Mouse (Mus musculus) embryonic facial prominence, embryonic 15.5 days (tissue): ENCODE results near the gene L3mbtl3. TPM values are rescaled to one million over a fixed set of nuclear protein-coding genes. Genes with fewer than 3 reads are reported as not detected.

Experiments
- ATAC-seq: fragments of 200-750 bp; cut with Nextera tagmentation; 2 replicates; pipeline ENCODE4 v1.8.0; 2017; ENCODE audit warnings: low read depth, moderate TSS enrichment; ENCODE audit not compliant: insufficient number of reproducible peaks, low FRiP score, low TSS enrichment
- H3K27ac ChIP-seq: fragments of 300-500 bp; sonication (generic); replicated peaks from 2 replicates; pipeline ENCODE4 v1.5.1; 2015; ENCODE audit warnings: mild to moderate bottlenecking, inconsistent platforms
- H3K27me3 ChIP-seq: fragments of 300-500 bp; sonication (generic); 2 replicates; pipeline ENCODE4 v1.6.1; 2015; ENCODE audit warnings: inconsistent platforms
- H3K36me3 ChIP-seq: fragments of 300-500 bp; sonication (generic); 2 replicates; pipeline ENCODE4 v1.6.1; 2015; ENCODE audit warnings: mild to moderate bottlenecking, inconsistent platforms
- H3K4me1 ChIP-seq: fragments of 300-500 bp; sonication (generic); 2 replicates; pipeline ENCODE4 v1.6.1; 2015; ENCODE audit warnings: inconsistent platforms
- H3K4me2 ChIP-seq: fragments of 300-500 bp; sonication (generic); replicated peaks from 2 replicates; pipeline ENCODE4 v1.6.1; 2015; ENCODE audit warnings: mild to moderate bottlenecking, inconsistent platforms
- H3K4me3 ChIP-seq: fragments of 300-500 bp; sonication (generic); replicated peaks from 2 replicates; pipeline ENCODE4 v1.5.1; 2015; ENCODE audit warnings: mild to moderate bottlenecking, inconsistent platforms
- H3K9ac ChIP-seq: fragments of 300-500 bp; sonication (generic); 2 replicates; pipeline ENCODE4 v1.6.1; 2015; ENCODE audit warnings: inconsistent platforms
- H3K9me3 ChIP-seq: fragments of 300-500 bp; sonication (generic); replicated peaks from 2 replicates; pipeline ENCODE4 v1.6.1; 2016; ENCODE audit warnings: inconsistent platforms
- WGBS: fragments of 180-500 bp; shearing (Covaris S2); methylation state at CpG from one replicate; pipeline ENCODE4 v1.1.7; 2015; 5-methylcytosine and 5-hydroxymethylcytosine counted together
- polyA plus RNA-seq: library from polyadenylated mRNA; unstranded; fragments of >200 nt; fragmentation: Nextera tagmentation; extraction: Ambion mirVana; gene quantifications from 2 replicates; pipeline ENCODE4 v1.2.1, GENCODE M21; 2015

Gene L3mbtl3
- polyA plus RNA-seq, 1 experiment from 2014 or later: 17.2 TPM

DNA sequence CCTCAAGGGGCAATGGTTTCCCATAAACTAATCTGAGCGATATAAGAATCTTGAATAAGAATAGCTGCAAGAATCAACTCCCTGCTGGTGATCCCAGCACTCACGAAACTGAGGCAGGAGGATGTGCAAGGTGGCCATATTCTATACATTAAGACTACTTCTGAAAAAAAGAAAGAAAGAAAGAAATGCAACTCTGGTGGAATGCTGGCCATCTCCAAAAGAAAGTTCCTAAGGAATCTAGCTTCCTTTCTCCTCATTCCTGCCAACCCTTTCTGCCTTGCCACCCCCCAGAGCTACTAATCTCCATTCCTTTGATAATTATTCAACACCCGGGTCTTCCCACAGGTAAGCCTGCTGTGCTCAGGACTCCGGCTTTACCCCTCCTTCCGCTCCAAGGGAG is 41.8 kb downstream of the L3mbtl3 start:
- Histone ChIP-seq H3K27ac (no peak overlapping the region), H3K36me3 (peaks cover 33% of the 10 kb centered on the region), H3K4me3 (no peak overlapping the region), H3K9ac (no peak overlapping the region), H3K4me1 (no peaks in the 10 kb centered on the region), H3K9me3 (no peaks in the 10 kb centered on the region), H3K27me3 (no peaks in the 10 kb centered on the region), H3K4me2 (no peak overlapping the region)
- 64% methylated on average over 5 of the region's 5 CpGs for whole genome bisulfite sequencing
- no peak for ATAC-seq

DNA sequence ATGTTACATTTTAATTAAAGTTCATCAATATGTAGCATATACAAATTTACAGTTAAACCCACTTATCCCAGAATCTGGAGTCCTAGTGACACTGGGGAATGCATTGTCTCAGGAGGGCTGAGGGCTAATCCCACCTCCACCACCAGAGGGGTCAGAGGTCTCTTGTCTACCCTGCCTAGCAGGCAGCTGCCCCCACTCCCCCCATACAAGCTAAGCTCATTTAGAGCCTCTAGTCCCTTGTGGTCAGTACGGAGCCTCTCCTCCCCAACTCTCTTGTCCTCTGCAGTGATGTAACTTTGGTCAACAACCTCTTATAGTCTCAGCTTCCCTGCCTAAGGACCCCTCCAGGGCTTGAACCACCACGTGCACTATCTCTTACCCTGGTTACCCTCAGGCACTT is 43.0 kb downstream of the L3mbtl3 start:
- Histone ChIP-seq H3K9ac (no peak overlapping the region), H3K4me2 (no peak overlapping the region), H3K27ac (no peak overlapping the region), H3K9me3 (no peaks in the 10 kb centered on the region), H3K27me3 (no peaks in the 10 kb centered on the region), H3K4me3 (no peak overlapping the region), H3K4me1 (no peaks in the 10 kb centered on the region), H3K36me3 (peaks cover 24% of the 10 kb centered on the region)
- no peak for ATAC-seq
- WGBS: 32% methylated on average over 2 of the region's 2 CpGs

DNA sequence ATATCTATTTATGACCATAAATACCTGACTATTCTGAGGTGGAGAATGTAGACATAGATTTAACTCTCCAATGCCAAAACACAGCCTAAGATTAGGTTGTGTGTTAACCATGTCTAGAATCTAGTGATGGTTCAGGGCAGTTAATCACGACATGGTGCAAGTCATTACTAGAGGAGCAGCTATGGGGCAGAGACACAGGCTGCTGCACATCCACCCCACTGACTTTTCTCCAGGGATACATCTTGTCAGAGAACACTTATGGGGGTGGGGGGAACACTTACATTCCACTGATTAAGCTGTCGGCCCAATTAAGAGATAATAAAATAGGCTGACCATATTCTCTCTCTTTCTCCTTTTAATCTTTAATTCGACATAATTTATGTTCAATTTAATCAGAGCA is 46.9 kb downstream of the L3mbtl3 start:
- Histone ChIP-seq H3K9me3 (no peaks in the 10 kb centered on the region), H3K9ac (no peak overlapping the region), H3K4me2 (no peak overlapping the region), H3K36me3 (peaks cover 13% of the 10 kb centered on the region), H3K27me3 (no peaks in the 10 kb centered on the region), H3K4me1 (no peaks in the 10 kb centered on the region), H3K4me3 (no peak overlapping the region), H3K27ac (no peak overlapping the region)
- 70% methylated on average over 3 of the region's 3 CpGs for WGBS
- no peak for ATAC-seq

DNA sequence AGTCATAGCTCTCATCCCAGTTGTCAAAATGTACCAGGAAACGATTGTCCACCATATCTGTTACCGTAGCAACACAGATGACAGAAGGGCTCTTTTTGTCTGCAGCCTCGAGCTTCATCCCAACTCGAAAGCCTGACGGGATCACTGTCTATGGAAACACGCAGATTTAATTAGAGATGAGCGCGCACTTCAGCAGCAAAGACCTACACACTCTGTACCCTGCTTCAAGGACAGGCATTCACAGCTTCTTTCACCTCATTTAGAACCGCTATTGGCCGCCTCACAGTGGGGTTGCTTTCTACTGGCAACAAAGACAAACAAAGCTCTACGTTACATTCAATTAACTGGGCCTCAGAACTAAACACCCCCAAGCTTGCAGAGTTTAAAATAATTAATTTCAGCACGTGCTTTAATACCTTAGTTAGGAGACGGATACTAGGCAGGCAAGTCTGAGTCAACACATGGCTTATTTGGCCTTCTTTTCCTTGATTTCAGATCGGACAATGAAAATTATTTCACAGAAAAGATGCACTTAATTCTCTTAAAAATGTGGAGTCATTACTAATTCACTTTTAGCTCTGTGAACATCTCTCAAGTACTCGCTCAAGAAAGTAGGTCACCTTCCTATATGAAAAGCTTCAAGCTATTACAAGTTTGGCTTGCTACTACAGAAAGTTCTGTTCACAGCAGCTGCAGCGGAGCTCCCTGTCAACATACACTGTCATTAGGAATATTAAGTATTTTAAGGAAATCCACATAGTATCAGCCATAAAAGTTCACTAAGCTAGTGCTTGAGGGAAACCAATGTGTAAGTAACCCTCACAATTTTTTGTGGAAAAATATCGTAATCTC is 47.9 kb downstream of the L3mbtl3 start:
- Histone ChIP-seq H3K4me2 (no peak overlapping the region), H3K9ac (no peak overlapping the region), H3K4me3 (no peak overlapping the region), H3K36me3 (peaks cover 19% of the 10 kb centered on the region), H3K27ac (no peak overlapping the region), H3K9me3 (no peaks in the 10 kb centered on the region), H3K27me3 (no peaks in the 10 kb centered on the region), H3K4me1 (no peaks in the 10 kb centered on the region)
- ATAC-seq: no peak
- 61% methylated on average over 17 of the region's 17 CpGs for WGBS

DNA sequence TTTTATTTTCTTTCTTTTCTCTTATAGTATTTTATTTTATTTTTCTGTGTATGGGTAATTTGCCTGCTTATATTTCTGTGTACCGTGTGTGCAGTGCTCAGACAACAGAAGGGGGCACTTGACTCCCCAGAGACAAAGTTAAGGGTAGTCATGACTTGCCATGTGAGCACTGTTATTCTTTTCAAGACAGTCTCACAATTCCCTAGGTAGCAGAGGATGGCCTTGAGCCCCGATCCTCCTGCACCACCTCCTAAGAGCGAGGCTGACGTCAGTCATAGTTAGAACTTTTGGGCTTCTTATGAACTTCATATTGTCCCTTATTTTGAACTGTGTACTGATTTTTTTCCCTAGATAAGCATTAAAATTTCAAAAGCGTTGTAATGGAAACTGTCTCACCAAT is 48.5 kb downstream of the L3mbtl3 start:
- Histone ChIP-seq H3K27me3 (no peaks in the 10 kb centered on the region), H3K9ac (no peak overlapping the region), H3K4me1 (no peaks in the 10 kb centered on the region), H3K9me3 (no peaks in the 10 kb centered on the region), H3K4me2 (no peak overlapping the region), H3K4me3 (no peak overlapping the region), H3K36me3 (peaks cover 24% of the 10 kb centered on the region), H3K27ac (no peak overlapping the region)
- 89% methylated on average over 5 of the region's 5 CpGs for WGBS
- ATAC-seq: no peak

DNA sequence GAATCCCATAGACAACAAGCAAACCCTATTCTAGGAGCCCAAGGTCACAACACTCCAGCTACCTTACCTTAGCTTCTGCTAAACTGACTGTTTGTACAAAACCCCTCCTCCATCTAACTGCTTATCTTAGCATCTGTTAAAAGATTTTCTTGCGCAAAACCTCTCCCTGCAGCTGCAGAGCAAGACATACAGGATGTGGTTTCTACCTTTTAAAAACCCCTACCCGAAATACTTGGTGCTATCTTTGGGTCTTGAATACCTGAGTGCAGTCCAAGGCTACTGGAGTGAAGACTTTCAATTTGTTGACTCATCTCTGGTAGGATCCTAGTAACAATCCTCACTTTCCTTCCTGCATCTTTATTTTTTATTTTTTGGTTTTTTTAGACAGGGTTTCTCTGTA is 50.5 kb downstream of the L3mbtl3 start:
- no peak for ATAC-seq
- Histone ChIP-seq H3K36me3 (peaks cover 27% of the 10 kb centered on the region), H3K27me3 (no peaks in the 10 kb centered on the region)

DNA sequence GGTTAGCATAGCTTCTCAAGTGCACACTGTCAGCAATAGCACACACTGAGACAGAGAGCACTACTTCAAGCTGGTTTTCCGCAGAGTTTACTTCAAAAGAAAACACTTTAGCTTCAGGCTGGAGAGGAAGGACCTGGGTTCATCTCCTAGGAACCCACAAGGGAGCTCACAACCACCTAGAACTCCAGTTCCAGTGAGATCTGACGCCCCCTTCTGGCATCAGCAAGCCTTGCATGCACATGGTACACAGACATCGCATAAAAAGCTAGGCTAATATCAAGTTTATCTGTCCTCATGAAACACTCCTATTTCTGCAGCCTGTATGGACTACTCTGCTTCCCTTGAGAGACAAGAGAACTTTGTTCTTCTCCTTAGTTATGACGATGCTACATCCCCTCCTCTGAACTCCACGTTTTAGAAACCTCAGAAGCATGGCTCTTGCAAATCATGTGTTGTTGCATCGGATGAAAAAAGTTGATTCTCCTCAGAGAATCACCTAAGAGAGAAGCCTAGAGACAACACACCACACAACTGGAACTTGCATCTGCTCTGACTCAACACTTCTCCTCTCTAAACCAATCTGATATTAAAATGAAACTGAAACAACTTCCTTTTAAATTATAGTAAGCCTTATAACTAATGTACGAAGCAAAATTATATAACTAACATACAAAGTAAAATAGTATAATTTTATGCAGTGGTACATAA is 53.3 kb downstream of the L3mbtl3 start:
- Histone ChIP-seq H3K9ac (no peak overlapping the region), H3K9me3 (no peaks in the 10 kb centered on the region), H3K4me2 (no peak overlapping the region), H3K27me3 (no peaks in the 10 kb centered on the region), H3K27ac (no peak overlapping the region), H3K4me3 (no peak overlapping the region), H3K4me1 (no peaks in the 10 kb centered on the region), H3K36me3 (peaks cover 33% of the 10 kb centered on the region)
- 77% methylated on average over 7 of the region's 7 CpGs for WGBS
- ATAC-seq: no peak

More for the DNA sequence above, 50.5 kb downstream of the L3mbtl3 start:
- Histone ChIP-seq H3K4me3 (no peak overlapping the region), H3K4me1 (no peaks in the 10 kb centered on the region), H3K4me2 (no peak overlapping the region), H3K9ac (no peak overlapping the region), H3K9me3 (no peaks in the 10 kb centered on the region), H3K27ac (no peak overlapping the region)
- 75% methylated on average over 2 of the region's 2 CpGs for WGBS

DNA sequence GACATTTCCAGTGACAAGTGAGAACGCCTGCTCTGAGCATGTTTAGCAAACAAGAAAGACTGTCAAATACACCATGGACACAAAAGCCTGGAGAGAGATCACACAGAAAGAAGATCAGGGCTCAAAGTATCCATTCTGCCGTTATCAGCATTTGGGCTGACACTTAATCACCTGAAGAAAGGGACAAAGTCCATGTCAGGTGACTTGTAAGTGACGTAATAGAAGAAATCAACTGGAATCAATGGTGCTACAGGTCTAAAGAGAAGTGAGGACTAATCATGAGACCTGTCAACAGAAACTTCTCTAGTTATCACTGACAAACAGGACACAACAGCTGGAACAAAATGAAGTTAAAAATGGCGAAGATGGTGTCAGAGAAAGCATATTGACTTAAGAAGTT is 55.1 kb downstream of the L3mbtl3 start:
- no peaks in the 10 kb centered on the region for H3K4me1 ChIP-seq
- H3K9me3 ChIP-seq: no peaks in the 10 kb centered on the region
- H3K36me3 ChIP-seq: peaks cover 36% of the 10 kb centered on the region
- no peaks in the 10 kb centered on the region for H3K27me3 ChIP-seq
- no peak overlapping the region for H3K4me2 ChIP-seq
- WGBS: 87% methylated on average over 4 of the region's 4 CpGs
- H3K27ac ChIP-seq: no peak overlapping the region
- no peak overlapping the region for H3K4me3 ChIP-seq
- no peak for ATAC-seq
- no peak overlapping the region for H3K9ac ChIP-seq

DNA sequence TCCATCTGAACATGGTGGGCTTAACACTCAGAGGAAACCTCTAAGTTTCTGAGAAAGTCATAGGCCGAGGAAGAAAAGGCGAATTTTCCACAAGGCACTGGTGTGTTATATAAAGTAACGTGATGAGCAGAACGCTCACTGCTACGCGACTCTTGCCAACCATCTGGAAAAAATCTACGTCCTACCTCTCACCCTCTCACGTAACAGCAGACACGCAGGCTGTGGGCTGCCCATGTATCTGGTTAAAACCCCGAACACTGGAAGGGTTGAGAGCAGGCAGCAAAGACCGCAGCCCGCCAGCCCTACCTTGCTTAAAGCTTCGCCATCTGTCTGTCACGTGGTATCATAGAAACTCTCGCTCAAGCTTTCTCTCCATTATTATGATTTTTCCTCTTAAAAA is 61.4 kb downstream of the L3mbtl3 start:
- no peaks in the 10 kb centered on the region for H3K9me3 ChIP-seq
- ATAC-seq: 0 out of 2 replicates have a peak, but pooled peaks have one; percentile 39
- no peak overlapping the region for H3K9ac ChIP-seq
- no peaks in the 10 kb centered on the region for H3K27me3 ChIP-seq
- peaks cover 29% of the 10 kb centered on the region for H3K36me3 ChIP-seq
- no peaks in the 10 kb centered on the region; the same call in 1 of the 2 replicates for H3K4me1 ChIP-seq
- WGBS: 46% methylated on average over 15 of the region's 15 CpGs
- H3K4me2 ChIP-seq: no peak overlapping the region
- H3K4me3 ChIP-seq: no peak overlapping the region
- 0 out of 2 replicates have a peak overlapping the region, but pooled peaks have one; percentile 34 for H3K27ac ChIP-seq

DNA sequence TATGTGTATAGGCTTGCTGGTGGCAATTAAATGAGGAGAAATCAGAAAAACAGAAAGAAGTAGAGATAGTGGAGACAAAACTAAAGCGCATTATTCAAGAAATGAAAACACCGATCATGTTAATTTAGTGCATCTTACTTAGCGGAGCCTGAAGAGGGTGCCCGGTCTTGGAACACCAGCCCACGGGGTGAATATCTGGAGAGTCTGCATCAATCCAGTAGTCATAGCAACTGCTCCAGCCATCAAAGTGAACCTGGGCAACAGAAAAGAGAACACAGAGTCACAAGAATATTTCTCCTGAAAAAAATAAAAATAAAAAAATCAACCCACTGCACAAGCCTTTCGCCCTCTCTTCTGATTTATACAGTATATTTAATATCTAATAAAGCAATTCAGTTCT is 72.3 kb downstream of the L3mbtl3 start:
- Histone ChIP-seq H3K4me2 (no peak overlapping the region), H3K4me1 (no peaks in the 10 kb centered on the region), H3K27me3 (no peaks in the 10 kb centered on the region), H3K36me3 (peaks cover 21% of the 10 kb centered on the region; the same call in 1 of the 2 replicates), H3K4me3 (no peak overlapping the region), H3K9me3 (no peaks in the 10 kb centered on the region), H3K9ac (no peak overlapping the region), H3K27ac (no peak overlapping the region)
- no peak for ATAC-seq
- 93% methylated on average over 6 of the region's 6 CpGs for WGBS

DNA sequence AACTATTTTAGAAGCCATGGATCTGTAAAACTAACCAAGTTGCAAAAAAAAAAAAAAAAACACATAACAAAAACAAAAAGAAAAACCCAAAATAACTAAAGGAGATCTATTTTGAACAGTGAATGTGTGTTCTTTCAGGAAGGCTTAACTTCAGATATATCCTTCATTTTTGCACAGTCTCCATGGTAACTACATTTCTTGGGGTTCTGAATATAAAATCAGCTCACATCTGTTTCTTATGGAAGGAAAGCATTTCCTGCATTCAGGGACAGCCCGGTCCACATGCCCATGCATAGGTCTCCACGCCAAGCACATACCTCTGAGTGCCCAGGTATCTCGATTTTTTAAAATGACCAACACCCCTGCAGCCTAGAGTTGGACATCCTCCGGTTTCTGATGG is 73.4 kb downstream of the L3mbtl3 start:
- no peaks in the 10 kb centered on the region for H3K27me3 ChIP-seq
- peaks cover 14% of the 10 kb centered on the region; the same call in 1 of the 2 replicates for H3K36me3 ChIP-seq
- H3K27ac ChIP-seq: no peak overlapping the region
- no peaks in the 10 kb centered on the region for H3K9me3 ChIP-seq
- 68% methylated on average over 4 of the region's 4 CpGs for WGBS
- H3K4me2 ChIP-seq: no peak overlapping the region
- no peak overlapping the region for H3K4me3 ChIP-seq
- ATAC-seq: no peak
- no peak overlapping the region for H3K9ac ChIP-seq
- H3K4me1 ChIP-seq: no peaks in the 10 kb centered on the region
